Mouse (Mus musculus) skeletal muscle tissue, adult 2 months (tissue): ENCODE measurements around the gene Fyn.

Source experiments
- DNase-seq: peaks from one replicate; pipeline ENCODE4 v3.0.0-alpha.2; 2012; ENCODE audit warnings: low read depth, low spot score

The Fyn gene

GRCm38 (mm10) chr10:39611234-39611633 lies 242.6 kb downstream of the Fyn start:
- DNase-seq, result no peak

- DNase-seq, result no peak
Observed at GRCm38 (mm10) chr10:39612131-39612530, 243.5 kb downstream of the Fyn start.

- DNase-seq, result no peak
Observed at GRCm38 (mm10) chr10:39612633-39612988, 244.0 kb downstream of the Fyn start, which contains the start of gene Traf3ip2. TSS of gene Traf3ip2 (plus strand) at chr10:39612934.

- DNase-seq, result peak; percentile 94
Observed at GRCm38 (mm10) chr10:39612989-39613831, 244.6 kb downstream of the Fyn start.

GRCm38 (mm10) chr10:39613973-39614372 lies 245.3 kb downstream of the Fyn start:
- peak; percentile 78 for DNase-seq

GRCm38 (mm10) chr10:39614676-39615075 lies 246.0 kb downstream of the Fyn start:
- peak; percentile 97 for DNase-seq
